Mouse (Mus musculus): ENCODE data around the gene Lin28a.

DNA sequence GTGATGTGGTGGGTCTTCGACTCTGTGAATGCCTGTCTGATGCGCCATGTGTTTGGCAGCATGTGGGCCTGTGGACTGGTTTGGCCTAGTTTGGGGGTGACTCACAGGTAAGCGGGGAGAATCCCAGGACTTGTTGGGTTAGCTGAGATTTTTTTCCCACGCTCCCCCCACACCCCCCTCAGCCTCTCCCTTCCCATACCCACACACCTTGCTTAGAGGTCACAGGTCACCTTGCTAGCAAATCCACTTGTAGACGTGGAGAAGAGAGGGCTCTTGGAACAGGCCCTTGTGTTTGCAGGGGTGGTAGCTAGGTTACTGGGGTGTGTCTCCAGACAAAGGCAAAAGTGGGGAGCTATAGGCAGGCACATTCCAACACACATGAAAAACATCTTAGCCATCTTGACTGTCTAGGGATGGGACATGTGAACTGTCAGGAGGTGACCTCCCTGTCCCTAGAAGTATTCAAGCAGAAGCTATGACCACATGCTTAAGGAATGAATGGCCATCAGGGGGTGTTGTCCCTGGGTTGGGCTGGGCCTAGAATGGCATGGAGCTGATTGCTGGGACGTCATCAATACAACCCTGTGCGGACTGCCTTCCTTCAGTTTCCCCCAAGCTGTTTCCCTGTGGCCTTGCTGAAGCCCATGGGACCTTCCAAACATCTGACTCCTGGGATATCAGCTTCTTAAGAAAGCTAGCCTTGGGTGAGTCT lies 49.3 kb upstream of the Lin28a start:
- no peak for TF ChIP-seq POLR2A (IDR thresholded peaks at IDR 0.05; ENCODE audit: borderline replicate concordance, low read depth, low read length)
- no peak for TF ChIP-seq CTCF (IDR thresholded peaks at IDR 0.05; ENCODE audit: low read depth, low read length)
